Mouse (Mus musculus): ENCODE measurements at regions not wholly inside any gene's neighbourhood (a gene's known extent, or its start where the extent isn't known, plus 50 kb on each side); places are given as distances from the start of the nearest gene placed in this dataset.

GRCm38 (mm10) chr8:87297331-87297730, 175.1 kb downstream of the Cbln1 start:
- H3K36me3 ChIP-seq (ENCODE audit: control insufficient read depth, insufficient read depth, low read length), result no peaks in the 10 kb centered on the region
- H3K4me1 ChIP-seq (ENCODE audit: control insufficient read depth, insufficient read depth, low read length), result no peaks in the 10 kb centered on the region
- no peak overlapping the region for H3K27ac ChIP-seq (ENCODE audit: low read length)
- no peak overlapping the region for H3K9ac ChIP-seq (ENCODE audit: low read depth, low read length)
- WGBS, result 91% methylated on average over 3 of the region's 3 CpGs
- no peak for ATAC-seq
- no peaks in the 10 kb centered on the region for H3K27me3 ChIP-seq (replicated peaks; ENCODE audit: control insufficient read depth, insufficient read depth, low read length)
- no peak overlapping the region for H3K4me2 ChIP-seq (ENCODE audit: low read depth, low read length)
- no peak overlapping the region for H3K4me3 ChIP-seq (ENCODE audit: low read length)
- no peaks in the 10 kb centered on the region for H3K9me3 ChIP-seq (ENCODE audit: control insufficient read depth, low read length)

- WGBS, result 72% methylated on average over 8 of the region's 8 CpGs
- H3K4me3 ChIP-seq (ENCODE audit: low read length), result no peak overlapping the region
- no peak overlapping the region for H3K4me2 ChIP-seq (ENCODE audit: low read depth, low read length)
- no peaks in the 10 kb centered on the region for H3K9me3 ChIP-seq (ENCODE audit: control insufficient read depth, low read length)
- H3K27me3 ChIP-seq (replicated peaks; ENCODE audit: control insufficient read depth, insufficient read depth, low read length), result no peaks in the 10 kb centered on the region
- H3K36me3 ChIP-seq (ENCODE audit: control insufficient read depth, insufficient read depth, low read length), result no peaks in the 10 kb centered on the region
- H3K4me1 ChIP-seq (ENCODE audit: control insufficient read depth, insufficient read depth, low read length), result no peaks in the 10 kb centered on the region
- H3K9ac ChIP-seq (ENCODE audit: low read depth, low read length), result no peak overlapping the region
- H3K27ac ChIP-seq (ENCODE audit: low read length), result no peak overlapping the region
- ATAC-seq, result no peak
These were observed 186.3 kb downstream of the Cbln1 start for GRCm38 (mm10) chr8:87286059-87286458.

DNA sequence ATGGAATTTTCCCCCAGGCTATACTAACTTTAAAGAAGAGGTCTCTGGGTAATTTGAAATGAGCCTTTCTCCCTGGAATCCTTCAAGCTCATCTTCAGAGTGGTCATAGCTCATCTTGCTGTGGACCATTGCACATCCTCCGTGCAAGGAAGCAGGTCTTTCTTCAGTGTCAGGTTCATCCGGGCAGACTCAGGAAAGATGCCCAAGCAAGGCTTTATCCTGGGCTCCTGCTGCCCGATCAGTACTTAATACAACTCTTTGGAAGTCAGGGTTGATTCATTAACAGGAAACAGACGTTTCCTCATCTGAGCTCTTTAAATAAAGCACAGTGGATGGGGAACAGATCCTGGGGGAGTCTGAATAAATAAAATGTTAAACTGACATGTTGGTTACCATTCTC, 188.1 kb downstream of the Cbln1 start:
- 36% methylated on average over 4 of the region's 4 CpGs for whole genome bisulfite sequencing

DNA sequence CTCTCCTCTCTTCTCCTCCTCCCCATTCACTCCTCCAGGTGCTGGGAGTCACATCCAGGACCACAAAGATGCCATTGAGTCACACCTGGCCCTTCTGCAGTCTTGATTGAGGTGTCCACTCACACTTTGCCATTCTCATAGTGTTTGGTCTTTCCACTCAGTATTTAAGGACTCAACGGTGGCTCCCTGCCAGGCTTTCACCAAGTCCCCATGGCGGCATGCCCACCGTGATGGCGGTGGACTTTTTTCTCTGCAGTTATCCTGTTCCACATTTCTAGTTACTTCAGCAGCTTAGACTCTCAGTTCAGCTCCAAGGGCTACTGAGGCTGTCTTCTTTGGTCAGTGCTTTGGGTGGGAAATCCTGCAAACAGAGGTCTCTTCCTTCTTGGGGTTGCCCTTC, 189.9 kb downstream of the Cbln1 start:
- ATAC-seq, result no peak
- whole genome bisulfite sequencing, result 93% methylated on average over 4 of the region's 4 CpGs

More for the DNA sequence above, 188.1 kb downstream of the Cbln1 start:
- Histone ChIP-seq H3K4me1 (ENCODE audit: control insufficient read depth, insufficient read depth, low read length) (no peaks in the 10 kb centered on the region), H3K4me2 (ENCODE audit: low read depth, low read length) (no peak overlapping the region), H3K9me3 (ENCODE audit: control insufficient read depth, low read length) (no peaks in the 10 kb centered on the region), H3K27ac (ENCODE audit: low read length) (no peak overlapping the region), H3K4me3 (ENCODE audit: low read length) (no peak overlapping the region), H3K36me3 (ENCODE audit: control insufficient read depth, insufficient read depth, low read length) (no peaks in the 10 kb centered on the region), H3K9ac (ENCODE audit: low read depth, low read length) (no peak overlapping the region), H3K27me3 (replicated peaks; ENCODE audit: control insufficient read depth, insufficient read depth, low read length) (no peaks in the 10 kb centered on the region)
- no peak for ATAC-seq

GRCm38 (mm10) chr8:87273328-87273727, 199.1 kb downstream of the Cbln1 start:
- Histone ChIP-seq H3K4me1 (ENCODE audit: control insufficient read depth, insufficient read depth, low read length) (no peaks in the 10 kb centered on the region), H3K36me3 (ENCODE audit: control insufficient read depth, insufficient read depth, low read length) (no peaks in the 10 kb centered on the region), H3K27ac (ENCODE audit: low read length) (no peak overlapping the region), H3K9me3 (ENCODE audit: control insufficient read depth, low read length) (no peaks in the 10 kb centered on the region), H3K27me3 (replicated peaks; ENCODE audit: control insufficient read depth, insufficient read depth, low read length) (no peaks in the 10 kb centered on the region), H3K9ac (ENCODE audit: low read depth, low read length) (no peak overlapping the region), H3K4me3 (ENCODE audit: low read length) (no peak overlapping the region), H3K4me2 (ENCODE audit: low read depth, low read length) (no peak overlapping the region)
- ATAC-seq, result no peak
- 53% methylated on average over 6 of the region's 6 CpGs for WGBS

More for the DNA sequence above, 189.9 kb downstream of the Cbln1 start:
- Histone ChIP-seq H3K9me3 (ENCODE audit: control insufficient read depth, low read length) (no peaks in the 10 kb centered on the region), H3K36me3 (ENCODE audit: control insufficient read depth, insufficient read depth, low read length) (no peaks in the 10 kb centered on the region), H3K9ac (ENCODE audit: low read depth, low read length) (no peak overlapping the region), H3K4me1 (ENCODE audit: control insufficient read depth, insufficient read depth, low read length) (no peaks in the 10 kb centered on the region), H3K27me3 (replicated peaks; ENCODE audit: control insufficient read depth, insufficient read depth, low read length) (no peaks in the 10 kb centered on the region), H3K27ac (ENCODE audit: low read length) (no peak overlapping the region), H3K4me3 (ENCODE audit: low read length) (no peak overlapping the region), H3K4me2 (ENCODE audit: low read depth, low read length) (no peak overlapping the region)

GRCm38 (mm10) chr8:87270525-87271187, 201.8 kb downstream of the Cbln1 start:
- no peaks in the 10 kb centered on the region for H3K4me1 ChIP-seq (ENCODE audit: control insufficient read depth, insufficient read depth, low read length)
- H3K36me3 ChIP-seq (ENCODE audit: control insufficient read depth, insufficient read depth, low read length), result no peaks in the 10 kb centered on the region
- WGBS, result 79% methylated on average over 3 of the region's 3 CpGs
- H3K27me3 ChIP-seq (replicated peaks; ENCODE audit: control insufficient read depth, insufficient read depth, low read length), result no peaks in the 10 kb centered on the region
- H3K4me3 ChIP-seq (ENCODE audit: low read length), result no peak overlapping the region
- H3K4me2 ChIP-seq (ENCODE audit: low read depth, low read length), result no peak overlapping the region
- H3K27ac ChIP-seq (ENCODE audit: low read length), result no peak overlapping the region
- no peak overlapping the region for H3K9ac ChIP-seq (ENCODE audit: low read depth, low read length)
- ATAC-seq, result no peak
- no peaks in the 10 kb centered on the region for H3K9me3 ChIP-seq (ENCODE audit: control insufficient read depth, low read length)

DNA sequence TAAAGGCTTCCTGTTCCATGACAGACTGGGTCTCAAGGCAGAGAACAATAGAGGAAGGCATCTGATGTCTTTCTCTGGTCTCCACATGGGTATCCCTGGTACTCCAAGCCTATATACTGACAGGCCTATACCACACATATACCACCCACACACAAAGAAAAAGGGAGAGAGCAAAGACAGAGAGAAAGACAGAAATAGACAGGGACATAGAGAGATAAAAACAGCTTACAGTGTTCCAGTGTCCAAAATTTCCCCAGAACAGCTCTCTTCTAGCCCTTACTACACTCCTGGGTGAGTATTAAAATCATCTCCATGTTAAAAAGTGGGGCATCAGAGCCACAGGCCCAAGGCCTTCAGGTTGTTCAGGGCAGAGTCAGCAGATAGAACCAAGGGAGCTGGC, 204.2 kb downstream of the Cbln1 start:
- Histone ChIP-seq H3K27ac (ENCODE audit: low read length) (no peak overlapping the region), H3K4me1 (ENCODE audit: control insufficient read depth, insufficient read depth, low read length) (no peaks in the 10 kb centered on the region), H3K27me3 (replicated peaks; ENCODE audit: control insufficient read depth, insufficient read depth, low read length) (no peaks in the 10 kb centered on the region), H3K9me3 (ENCODE audit: control insufficient read depth, low read length) (no peaks in the 10 kb centered on the region), H3K36me3 (ENCODE audit: control insufficient read depth, insufficient read depth, low read length) (no peaks in the 10 kb centered on the region), H3K4me3 (ENCODE audit: low read length) (no peak overlapping the region), H3K4me2 (ENCODE audit: low read depth, low read length) (no peak overlapping the region), H3K9ac (ENCODE audit: low read depth, low read length) (no peak overlapping the region)
- ATAC-seq, result no peak

GRCm38 (mm10) chr8:87264999-87265398, 207.4 kb downstream of the Cbln1 start:
- Histone ChIP-seq H3K4me2 (ENCODE audit: low read depth, low read length) (no peak overlapping the region), H3K36me3 (ENCODE audit: control insufficient read depth, insufficient read depth, low read length) (no peaks in the 10 kb centered on the region), H3K9ac (ENCODE audit: low read depth, low read length) (no peak overlapping the region), H3K27me3 (replicated peaks; ENCODE audit: control insufficient read depth, insufficient read depth, low read length) (no peaks in the 10 kb centered on the region), H3K9me3 (ENCODE audit: control insufficient read depth, low read length) (no peaks in the 10 kb centered on the region), H3K27ac (ENCODE audit: low read length) (no peak overlapping the region), H3K4me1 (ENCODE audit: control insufficient read depth, insufficient read depth, low read length) (no peaks in the 10 kb centered on the region), H3K4me3 (ENCODE audit: low read length) (no peak overlapping the region)
- WGBS, result 54% methylated on average over 2 of the region's 2 CpGs
- no peak for ATAC-seq

DNA sequence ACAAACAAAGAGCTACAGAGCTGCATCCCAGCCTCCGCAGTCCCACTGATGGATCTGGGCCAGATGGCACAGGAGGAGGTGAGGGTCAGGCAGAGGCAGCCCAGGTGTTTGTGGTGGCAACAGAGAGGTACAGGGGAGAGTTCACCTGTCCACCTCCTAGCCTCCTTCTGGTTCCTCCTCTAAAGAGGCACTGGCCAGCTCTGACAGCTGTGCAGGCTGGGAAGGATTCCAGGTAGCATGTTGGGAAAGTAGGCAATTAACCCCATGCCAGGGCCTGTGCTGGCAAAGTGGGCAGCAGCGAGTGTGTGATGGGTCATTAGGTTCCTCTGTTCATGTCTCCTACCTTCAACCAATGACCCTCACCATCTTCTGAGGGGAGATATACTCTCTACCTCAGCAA, 212.1 kb downstream of the Cbln1 start:
- 79% methylated on average over 2 of the region's 2 CpGs for WGBS
- no peak overlapping the region for H3K27ac ChIP-seq (ENCODE audit: low read length)
- no peaks in the 10 kb centered on the region for H3K36me3 ChIP-seq (ENCODE audit: control insufficient read depth, insufficient read depth, low read length)
- no peaks in the 10 kb centered on the region for H3K27me3 ChIP-seq (replicated peaks; ENCODE audit: control insufficient read depth, insufficient read depth, low read length)
- ATAC-seq, result no peak
- H3K4me2 ChIP-seq (ENCODE audit: low read depth, low read length), result no peak overlapping the region
- H3K9me3 ChIP-seq (ENCODE audit: control insufficient read depth, low read length), result no peaks in the 10 kb centered on the region
- H3K4me3 ChIP-seq (ENCODE audit: low read length), result no peak overlapping the region
- no peak overlapping the region for H3K9ac ChIP-seq (ENCODE audit: low read depth, low read length)
- no peaks in the 10 kb centered on the region for H3K4me1 ChIP-seq (ENCODE audit: control insufficient read depth, insufficient read depth, low read length)

GRCm38 (mm10) chr8:87242681-87243080, 229.7 kb downstream of the Cbln1 start:
- no peaks in the 10 kb centered on the region for H3K9me3 ChIP-seq (ENCODE audit: control insufficient read depth, low read length)
- no peaks in the 10 kb centered on the region for H3K36me3 ChIP-seq (ENCODE audit: control insufficient read depth, insufficient read depth, low read length)
- H3K27me3 ChIP-seq (replicated peaks; ENCODE audit: control insufficient read depth, insufficient read depth, low read length), result no peaks in the 10 kb centered on the region
- no peaks in the 10 kb centered on the region for H3K4me1 ChIP-seq (ENCODE audit: control insufficient read depth, insufficient read depth, low read length)
- WGBS, result 65% methylated on average over 2 of the region's 2 CpGs
- ATAC-seq, result no peak
- no peak overlapping the region for H3K27ac ChIP-seq (ENCODE audit: low read length)
- no peak overlapping the region for H3K4me2 ChIP-seq (ENCODE audit: low read depth, low read length)
- H3K9ac ChIP-seq (ENCODE audit: low read depth, low read length), result no peak overlapping the region
- H3K4me3 ChIP-seq (ENCODE audit: low read length), result no peak overlapping the region

Data from intestine, embryonic 16.5 days (tissue).